Mouse (Mus musculus): Measurements from ENCODE around the gene Mamdc4.

Mamdc4 gene

DNA sequence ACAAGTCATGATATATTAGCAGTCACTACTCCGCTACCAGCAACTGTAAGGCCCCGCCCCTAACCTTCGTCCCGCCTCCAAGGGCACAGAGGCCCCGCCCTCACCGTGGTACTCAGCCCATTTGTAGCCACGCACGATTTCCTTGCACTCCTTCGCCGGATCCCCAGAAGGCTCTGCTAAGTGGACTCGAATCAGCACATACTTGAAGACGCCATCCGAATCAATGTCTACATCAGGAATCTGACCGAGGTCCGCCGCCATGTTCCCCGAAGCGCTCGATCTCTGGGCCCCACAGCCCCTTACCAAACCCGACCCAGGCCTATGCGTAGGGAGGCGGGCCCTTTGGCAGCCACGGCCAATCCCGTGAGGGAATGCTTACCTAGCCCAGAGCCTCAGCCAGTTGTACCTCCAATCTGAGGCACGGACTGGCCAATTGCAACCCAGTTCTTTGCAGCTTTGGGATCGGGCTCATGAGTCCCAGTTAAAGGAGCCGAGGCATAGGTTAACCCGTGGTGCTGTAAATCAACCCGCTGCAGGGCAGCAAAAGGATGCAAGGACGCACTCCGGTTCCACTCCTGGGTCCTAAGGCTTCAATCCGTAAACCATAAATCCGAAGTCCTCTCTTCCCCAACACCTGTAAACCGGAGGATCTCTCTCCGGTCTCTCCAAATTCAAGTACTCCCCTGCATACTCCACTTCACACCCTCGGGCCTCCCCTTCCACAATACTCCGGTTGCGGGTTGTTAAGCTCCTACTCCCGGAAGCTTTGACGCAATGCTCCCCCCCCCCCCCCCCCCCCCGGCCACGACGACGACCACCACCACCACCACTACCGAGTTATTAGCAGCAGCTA lies at the start of gene Mamdc4, which contains the start of gene Phpt1:
Mamdc4 (minus strand) TSS at position 267 of the 853 bp plus-strand sequence.
Phpt1 (minus strand) TSS at position 646 of the 853 bp plus-strand sequence.
- peak; percentile 96 for DNase-seq

DNA sequence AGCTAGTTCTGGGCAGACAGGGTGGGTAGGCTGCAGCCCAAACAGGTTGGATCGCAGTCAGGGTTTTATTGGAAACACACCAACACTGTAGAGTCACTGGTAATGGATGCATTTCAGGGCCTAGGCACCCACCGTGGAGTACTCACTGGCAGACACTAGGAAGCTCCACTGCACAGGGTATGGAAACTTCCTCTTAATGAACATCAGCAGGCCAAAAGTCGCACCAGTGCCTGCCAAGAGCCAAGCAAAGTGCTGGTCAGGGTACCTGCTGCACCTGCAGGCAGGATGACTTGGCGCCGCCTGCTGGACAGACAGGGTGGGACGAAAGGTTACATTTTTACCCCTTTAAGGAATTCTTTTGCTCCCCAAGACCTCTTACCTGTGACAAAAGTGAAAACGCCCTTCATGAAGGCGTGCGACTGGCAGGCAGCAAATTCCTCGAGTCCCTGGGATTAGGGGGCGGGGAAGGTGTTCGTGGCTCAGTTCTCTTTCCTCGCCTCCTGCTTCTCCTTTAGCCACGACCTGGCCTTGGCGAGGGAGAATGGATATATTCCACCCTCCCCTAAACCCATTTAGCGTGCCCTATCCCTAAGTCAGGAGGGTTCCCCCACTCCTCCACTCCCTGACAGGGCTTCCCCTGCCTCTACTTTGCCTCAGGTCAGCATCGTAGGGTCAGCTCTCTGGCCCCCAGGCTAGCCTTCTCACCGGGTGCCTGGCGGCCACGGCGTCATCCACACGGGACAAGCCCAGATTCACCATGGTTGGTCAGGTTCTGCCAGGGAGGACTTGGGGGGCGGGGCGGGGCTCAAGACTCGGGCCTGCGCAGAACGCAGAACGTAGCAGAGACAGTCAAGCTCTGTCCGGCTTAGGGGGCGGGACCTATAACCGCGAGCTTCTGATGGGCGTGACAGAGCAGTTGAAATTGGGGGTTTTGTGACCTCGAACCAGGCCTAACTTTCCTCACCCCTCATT lies 46.9 kb upstream of the Mamdc4 start, which contains the start of gene Tmem141:
Tmem141 (minus strand) TSS at position 777 of the 972 bp plus-strand sequence.
- peak; percentile 94 for DNase-seq

GRCm38 (mm10) chr2:25620852-25621228 lies 46.2 kb upstream of the Mamdc4 start:
- DNase-seq: no peak

DNA sequence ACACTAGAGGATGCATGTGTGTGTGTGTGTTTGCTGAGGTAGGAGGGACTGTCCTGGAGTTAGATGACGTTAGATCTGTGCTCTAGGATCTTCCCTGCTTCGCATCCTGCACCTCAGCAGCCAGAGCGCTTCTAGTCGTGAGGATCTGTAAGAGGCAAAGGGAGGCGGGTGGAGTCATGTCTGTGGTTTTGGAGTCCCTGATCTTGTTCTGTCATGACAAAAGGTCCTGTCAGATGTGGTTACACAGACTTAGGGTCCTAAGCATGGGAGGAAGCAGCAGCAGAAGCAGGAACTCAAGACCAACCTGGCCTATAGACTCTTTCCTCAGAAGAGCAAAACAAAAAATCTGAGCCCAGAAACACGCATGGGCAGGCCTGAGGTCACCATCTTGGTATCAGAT lies 45.7 kb upstream of the Mamdc4 start:
- no peak for DNase-seq

DNA sequence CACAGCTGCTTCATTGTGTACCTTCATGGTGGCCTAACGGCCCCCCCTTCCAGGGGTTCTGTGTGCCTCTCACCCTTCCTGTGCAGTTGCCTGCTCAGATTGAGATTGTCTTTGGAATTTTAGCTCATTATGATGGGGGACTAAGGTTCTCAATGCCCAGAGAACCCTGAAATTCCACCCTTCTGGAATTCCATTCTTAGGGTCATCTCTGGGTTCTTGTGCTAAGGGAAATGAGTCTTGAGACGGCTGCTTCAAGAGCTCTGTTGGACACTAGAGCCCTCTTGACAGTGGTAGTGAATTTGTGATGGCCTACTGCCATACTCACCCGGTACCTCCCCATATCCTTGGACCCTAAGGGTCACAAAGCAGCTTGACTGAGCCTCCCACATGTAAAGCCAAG lies 42.9 kb upstream of the Mamdc4 start, which contains the start of gene Ccdc183:
Ccdc183 (minus strand) TSS at position 101 of the 400 bp plus-strand sequence.
- no peak for DNase-seq

DNA sequence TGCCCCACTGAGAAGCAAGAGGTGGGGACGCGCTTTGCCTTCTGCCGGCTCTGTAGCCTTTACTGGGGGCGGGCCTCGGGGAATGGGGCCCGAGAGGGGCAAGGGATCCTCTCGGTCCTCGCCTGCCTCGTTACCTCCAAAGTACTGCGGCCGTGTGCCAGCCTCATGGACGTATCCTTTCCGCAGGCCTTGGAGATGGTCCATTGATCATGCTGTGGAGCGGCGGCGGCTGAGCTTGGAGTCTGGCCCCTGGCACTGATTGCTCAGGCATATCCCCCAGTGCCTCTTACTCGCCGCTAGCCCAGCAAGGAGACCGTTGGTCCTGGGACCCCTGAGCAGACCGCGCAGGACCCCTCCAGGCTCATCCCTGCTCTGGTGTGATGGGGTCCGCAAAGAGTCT lies 41.8 kb upstream of the Mamdc4 start:
- DNase-seq: peak; percentile 15

GRCm38 (mm10) chr2:25608671-25609070 lies 34.0 kb upstream of the Mamdc4 start:
- peak; percentile 65 for DNase-seq

GRCm38 (mm10) chr2:25607761-25608622 lies 33.3 kb upstream of the Mamdc4 start, which contains the start of gene Rabl6:
Gene Rabl6 (minus strand): TSS chr2:25608521.
- DNase-seq: peak; percentile 89

DNA sequence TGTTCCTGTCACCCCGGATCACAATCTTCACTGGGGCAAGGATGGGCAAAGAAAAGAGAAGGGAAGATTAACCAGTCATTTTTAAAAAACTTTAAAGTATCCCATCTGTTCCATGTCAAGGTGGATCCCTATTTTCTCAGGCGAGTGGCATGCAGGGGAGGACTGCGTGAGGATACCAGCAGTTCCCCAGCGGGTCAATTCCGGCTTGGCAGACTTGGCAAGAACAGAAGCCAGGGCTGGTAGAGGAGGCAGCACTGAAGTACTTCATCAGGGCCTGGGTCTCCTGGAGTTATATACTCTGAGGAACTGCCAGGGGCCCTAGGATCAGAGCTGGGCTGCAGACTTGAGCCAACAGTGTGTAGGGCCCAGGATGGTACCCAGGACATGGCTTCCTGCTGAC lies 27.9 kb upstream of the Mamdc4 start:
- DNase-seq: no peak

- no peak for DNase-seq
These were observed 25.4 kb upstream of the Mamdc4 start for GRCm38 (mm10) chr2:25600037-25600436.

GRCm38 (mm10) chr2:25598749-25599148 lies 24.1 kb upstream of the Mamdc4 start:
- no peak for DNase-seq

DNA sequence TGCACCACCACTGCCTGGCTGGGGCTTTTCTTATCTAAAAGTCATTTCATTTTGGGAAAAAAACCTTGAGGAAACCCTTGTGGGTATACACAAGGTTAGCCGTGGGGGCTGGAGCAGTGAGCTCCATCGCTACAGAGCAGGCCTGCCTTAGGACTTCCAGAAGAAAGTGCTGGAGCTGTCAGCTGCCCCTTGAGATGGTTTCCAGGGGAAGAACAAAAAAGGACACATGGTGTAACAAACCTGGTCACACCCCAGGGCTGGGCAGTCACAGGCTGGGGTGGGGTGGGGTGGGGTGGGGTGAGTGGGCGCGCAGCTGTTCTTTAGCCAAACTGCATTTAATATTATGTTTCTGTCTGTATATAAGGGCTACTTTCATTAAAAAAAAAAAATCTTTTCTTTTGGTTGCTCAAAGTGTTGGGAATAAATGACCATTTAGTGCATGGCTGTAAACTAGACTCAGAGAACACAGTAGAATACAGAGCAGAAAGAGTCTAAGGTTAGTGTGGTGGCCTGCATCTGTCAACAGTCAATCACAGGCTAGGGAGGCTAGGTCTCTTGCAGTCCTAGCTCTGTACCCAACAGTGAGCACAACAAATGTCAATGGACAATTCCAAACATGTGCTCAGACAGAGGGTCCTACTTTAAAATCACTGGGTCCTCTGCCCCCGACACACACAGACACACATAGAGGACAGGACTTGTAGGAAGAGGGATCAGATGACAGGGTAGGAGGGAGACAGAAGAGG lies 22.3 kb upstream of the Mamdc4 start:
- DNase-seq: no peak

GRCm38 (mm10) chr2:25591863-25592262 lies 17.2 kb upstream of the Mamdc4 start:
- DNase-seq: no peak

GRCm38 (mm10) chr2:25588227-25588907 lies 13.7 kb upstream of the Mamdc4 start:
- DNase-seq: no peak

DNA sequence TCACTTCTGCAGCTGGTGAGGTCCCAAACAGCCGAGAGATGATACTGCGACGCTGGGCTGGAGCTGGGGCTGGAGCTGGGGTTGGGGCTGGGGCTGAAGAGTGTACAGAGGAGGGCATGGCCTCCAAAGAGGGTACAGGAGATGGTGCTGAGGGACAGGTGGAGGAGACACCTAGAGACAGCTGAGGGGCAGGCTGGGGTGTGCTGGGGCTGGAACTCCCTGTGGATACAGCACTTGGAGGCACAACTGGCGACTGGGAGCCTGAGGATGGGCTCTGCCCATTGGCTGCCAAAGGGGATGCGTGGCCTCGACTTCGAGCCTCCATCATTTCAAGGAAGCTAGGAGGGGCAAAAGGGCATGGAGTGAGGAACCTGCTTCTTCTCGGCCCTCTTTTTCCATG lies 12.6 kb upstream of the Mamdc4 start:
- DNase-seq: no peak

GRCm38 (mm10) chr2:25585601-25586000 lies 11.0 kb upstream of the Mamdc4 start:
- DNase-seq: peak; percentile 54

DNA sequence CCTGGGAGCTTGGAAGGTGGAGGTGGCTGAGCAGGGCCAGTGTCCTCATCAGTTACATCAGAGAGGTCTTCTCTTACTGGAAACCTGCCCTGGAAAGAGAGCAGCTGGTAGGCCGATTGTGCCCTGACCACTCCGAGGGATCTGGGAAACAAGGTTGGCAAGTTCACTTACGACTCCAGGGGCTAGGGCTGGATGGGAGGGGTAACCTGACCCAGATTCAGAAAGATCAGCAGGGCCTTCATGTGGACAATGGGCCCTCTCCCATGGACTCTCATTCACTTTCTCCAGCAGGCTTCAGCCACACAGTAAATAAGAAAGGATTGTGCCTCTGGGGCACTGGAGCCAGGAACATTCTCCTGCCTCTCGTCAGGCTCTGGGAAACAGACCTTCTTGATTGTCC lies 10.2 kb upstream of the Mamdc4 start:
- DNase-seq: peak; percentile 50

DNA sequence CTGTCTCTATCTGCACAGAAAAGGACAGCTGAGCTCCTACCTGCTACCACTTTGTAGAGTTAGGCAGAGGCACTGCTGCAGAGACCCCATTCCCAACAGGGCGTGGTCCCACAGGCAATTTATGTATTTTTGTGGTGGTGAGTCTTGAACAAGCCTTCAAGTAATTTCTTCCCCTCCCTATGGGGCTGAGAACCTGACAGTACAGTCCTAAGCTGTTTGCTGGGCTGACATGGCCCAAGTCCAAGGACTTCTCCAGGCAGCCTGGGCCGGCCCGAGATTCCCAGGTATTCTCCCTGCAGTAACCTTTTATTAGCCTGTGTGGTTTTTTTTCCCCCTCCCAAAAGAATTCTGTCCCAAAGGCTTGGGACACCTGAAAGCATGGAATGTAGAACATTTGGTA lies 9.5 kb upstream of the Mamdc4 start:
- DNase-seq: peak; percentile 63

- DNase-seq: peak; percentile 68
These were observed 8.9 kb upstream of the Mamdc4 start for GRCm38 (mm10) chr2:25583571-25583970.

DNA sequence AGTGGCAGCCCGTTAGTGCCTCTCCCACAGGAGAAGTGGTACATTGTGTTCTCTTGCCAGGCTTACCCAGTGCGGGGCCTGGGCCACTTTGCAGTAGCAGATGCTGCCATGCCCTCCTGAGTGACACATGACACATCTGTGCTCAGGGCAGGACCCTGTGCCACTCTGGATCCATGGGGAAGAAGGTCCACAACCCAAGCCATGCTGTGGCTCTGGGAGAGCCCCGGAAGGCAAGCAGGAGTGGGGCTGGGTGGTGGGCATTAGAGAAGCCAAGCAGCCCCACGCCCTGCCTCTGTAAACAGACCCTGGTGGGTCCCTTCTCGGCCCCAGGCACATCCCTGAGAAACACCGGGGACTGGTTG lies 8.5 kb upstream of the Mamdc4 start:
- DNase-seq: peak; percentile 71
